In genomic region chr3:95881979-95882815, GRCm38 (mm10) we compare ENCODE assay signal across 8 mouse cellular contexts. TPM values are rescaled to one million over a fixed set of nuclear protein-coding genes. Genes with fewer than 3 reads are reported as not detected.
DNase-seq lines count a peak whose midpoint lies in the region; ATAC-seq and TF ChIP-seq lines count a peak whose summit lies in the region.

TSS of gene Ciart (minus strand) at chr3:95882251.

- peak within 1 kb of the TSS; percentile 83 for H3K4me2 ChIP-seq in lung, embryonic 14.5 days

- WGBS in lung, embryonic 14.5 days, result under 1% methylated on average over 66 of the region's 66 CpGs

- H3K9me3 ChIP-seq in lung, embryonic 14.5 days (ENCODE audit: low read depth, low read length), result no peaks in the 10 kb centered on the region

- peak within 1 kb of the TSS; percentile 48 for H3K9ac ChIP-seq in lung, embryonic 14.5 days

- H3K4me1 ChIP-seq in lung, embryonic 14.5 days (ENCODE audit: insufficient read depth), result no peaks in the 10 kb centered on the region

- H3K27me3 ChIP-seq in lung, embryonic 14.5 days (ENCODE audit: insufficient read depth, low read length), result no peaks in the 10 kb centered on the region

- peak; percentile 99 for DNase-seq in MN1 (ENCODE audit: low spot score)
- DNase-seq in cerebellum, adult 8-10 months, result peak; percentile 90
- DNase-seq in forelimb bud, embryonic 11.5 days (ENCODE audit: low read depth, low spot score), result peak; percentile 97
- peak; percentile 93 for DNase-seq in heart, postnatal 4 days
- peak; percentile 97 to 99 for DNase-seq in layer of hippocampus, adult 8-10 months (ENCODE audit: low spot score in 2 of 2)
- peak; percentile 98 for DNase-seq in lung, embryonic 14.5 days
- DNase-seq in testis, postnatal 14 days (ENCODE audit: low spot score), result peak; percentile 99

- no peak for TF ChIP-seq CTCF in lung, embryonic 14.5 days (IDR thresholded peaks at IDR 0.05; ENCODE audit: low read depth)

- H3K27ac ChIP-seq in lung, embryonic 14.5 days (ENCODE audit: low read depth), result peak within 1 kb of the TSS; percentile 42; the same call in 1 of the 2 replicates

- 0 out of 2 replicates have a peak, but pooled peaks cover 4% of the 10 kb centered on the region for H3K36me3 ChIP-seq in lung, embryonic 14.5 days (ENCODE audit: insufficient read depth)

- peak within 1 kb of the TSS; percentile 42 for H3K4me3 ChIP-seq in lung, embryonic 14.5 days (ENCODE audit: low read depth, low read length)

- peak; percentile 99 for ATAC-seq in lung, embryonic 14.5 days (ENCODE audit: insufficient read depth)
- peak; percentile 97 for ATAC-seq in neutrophil, adult 5-6 weeks (ENCODE audit: extremely low read depth, insufficient number of reproducible peaks, low FRiP score, poor library complexity, severe bottlenecking)

RNA-seq across cellular contexts. Expression of gene Ciart, which starts in this region (rescaled TPM):
- total RNA-seq in heart, postnatal 4 days (2021), result 1 to 10 TPM; 1.7 to 2.0 TPM
- total RNA-seq in layer of hippocampus, adult 8-10 months (2022), result 10 to 100 TPM; 13.7 to 30.2 (median 21.4) TPM
- polyA plus RNA-seq in lung, embryonic 14.5 days (2014; fragmentation: Nextera tagmentation; extraction: Ambion mirVana), result 5.3 and 6.4 TPM in 2 replicates
- total RNA-seq in neutrophil, adult 5-6 weeks (2017), result 0.81 and 2.2 TPM in 2 replicates

Comparison
In these comparisons a context has a peak if more than half of its experiments do, and no peak if none do; other contexts are left out.
1. Peak in every context shown above with its lines: DNase-seq, ATAC-seq, H3K4me3 ChIP-seq and H3K27ac ChIP-seq.